In genomic region chr11:11856959-11857358, GRCm38 (mm10) we compare ENCODE assay signal across 17 mouse cellular contexts. TPM values are rescaled to one million over a fixed set of nuclear protein-coding genes. Genes with fewer than 3 reads are reported as not detected.
DNase-seq lines count a peak whose midpoint lies in the region; ATAC-seq and TF ChIP-seq lines count a peak whose summit lies in the region.
"Had no signal": no experiment of that assay in that cellular context is flagged by ENCODE, and none has a peak within 500 bp of the region (broad histone marks: within the 10 kb centered on the region; RNA-seq: fewer than 3 reads in every experiment).

No protein-coding gene starts in this region.

- TF ChIP-seq EP300 in stomach, postnatal 0 days (optimal IDR thresholded peaks at IDR 0.05), result no peak

- H3K9ac ChIP-seq in heart, embryonic 15.5 days, result no peak overlapping the region
- no peak overlapping the region for H3K9ac ChIP-seq in stomach, embryonic 14.5 days (replicated peaks; ENCODE audit: low read depth, low read length)
- H3K9ac ChIP-seq in stomach, postnatal 0 days (ENCODE audit: low read length), result no peak overlapping the region
- H3K9ac ChIP-seq in neural tube, embryonic 15.5 days (replicated peaks), result no peak overlapping the region
- H3K9ac ChIP-seq: intestine, embryonic 15.5 days; limb, embryonic 15.5 days; midbrain, embryonic 12.5 days had no signal

- H3K9me3 ChIP-seq in heart, embryonic 15.5 days (replicated peaks), result no peaks in the 10 kb centered on the region
- H3K9me3 ChIP-seq in stomach, embryonic 14.5 days (ENCODE audit: control insufficient read depth, low read depth, low read length), result no peaks in the 10 kb centered on the region
- no peaks in the 10 kb centered on the region for H3K9me3 ChIP-seq in stomach, postnatal 0 days (ENCODE audit: control insufficient read depth, low read length)
- H3K9me3 ChIP-seq in neural tube, embryonic 15.5 days (replicated peaks), result no peaks in the 10 kb centered on the region
- H3K9me3 ChIP-seq: intestine, embryonic 15.5 days; limb, embryonic 15.5 days had no signal

- 76% methylated on average over 3 of the region's 3 CpGs for WGBS in heart, embryonic 15.5 days
- 90% methylated on average over 3 of the region's 3 CpGs for WGBS in stomach, embryonic 14.5 days
- 93% methylated on average over 3 of the region's 3 CpGs for WGBS in stomach, postnatal 0 days
- WGBS in neural tube, embryonic 15.5 days, result 98% methylated on average over 3 of the region's 3 CpGs

- H3K36me3 ChIP-seq in heart, embryonic 15.5 days, result no peaks in the 10 kb centered on the region
- no peaks in the 10 kb centered on the region for H3K36me3 ChIP-seq in stomach, embryonic 14.5 days (ENCODE audit: control insufficient read depth, insufficient read depth, low read length)
- H3K36me3 ChIP-seq in stomach, postnatal 0 days (ENCODE audit: control insufficient read depth, insufficient read depth, low read length), result no peaks in the 10 kb centered on the region
- H3K36me3 ChIP-seq in neural tube, embryonic 15.5 days, result no peaks in the 10 kb centered on the region
- H3K36me3 ChIP-seq: intestine, embryonic 15.5 days; limb, embryonic 15.5 days had no signal

- ATAC-seq in heart, embryonic 15.5 days (replicated peaks; ENCODE audit: insufficient number of reproducible peaks, insufficient read depth, low FRiP score, low read depth), result no peak
- ATAC-seq in stomach, embryonic 14.5 days (ENCODE audit: insufficient number of reproducible peaks, insufficient read depth, low FRiP score, low read depth), result no peak
- ATAC-seq in stomach, postnatal 0 days (ENCODE audit: low FRiP score, low TSS enrichment), result no peak
- ATAC-seq in neural tube, embryonic 15.5 days (ENCODE audit: low FRiP score), result no peak
- ATAC-seq: intestine, embryonic 15.5 days had no signal

- no peak for TF ChIP-seq CTCF in stomach, postnatal 0 days (IDR thresholded peaks at IDR 0.05; ENCODE audit: low read depth)

- 0 out of 2 replicates have a peak overlapping the region, but pooled peaks have one; percentile 26 for H3K27ac ChIP-seq in heart, embryonic 15.5 days
- H3K27ac ChIP-seq in stomach, embryonic 14.5 days (ENCODE audit: low read length), result peak overlapping the region; percentile 52; the same call in 1 of the 2 replicates
- no peak overlapping the region for H3K27ac ChIP-seq in stomach, postnatal 0 days (replicated peaks)
- H3K27ac ChIP-seq in neural tube, embryonic 15.5 days (replicated peaks), result no peak overlapping the region
- H3K27ac ChIP-seq: macrophage had no signal

- no peak for DNase-seq in heart, postnatal 14 days
- no peak for DNase-seq in stomach, postnatal 0 days (ENCODE audit: low spot score)
- peak; percentile 18 for DNase-seq in forelimb bud, embryonic 11.5 days (ENCODE audit: low read depth, low spot score)
- no peak for DNase-seq in cerebellum, adult 18-20 months
- no peak for DNase-seq in yolk sac, embryonic 10.5 days (ENCODE audit: low spot score)
- DNase-seq: adrenal gland, postnatal 14 days; cerebellum, adult 8-10 months; gastrocnemius, postnatal 25 days; heart, postnatal 10 days; right cerebral cortex, adult 18-20 months had no signal

- H3K4me1 ChIP-seq in heart, embryonic 15.5 days (replicated peaks), result peaks cover 10% of the 10 kb centered on the region
- peaks cover 23% of the 10 kb centered on the region for H3K4me1 ChIP-seq in stomach, embryonic 14.5 days (ENCODE audit: control insufficient read depth, insufficient read depth, low read length)
- H3K4me1 ChIP-seq in stomach, postnatal 0 days (replicated peaks; ENCODE audit: control insufficient read depth, insufficient read depth), result no peaks in the 10 kb centered on the region
- peaks cover 16% of the 10 kb centered on the region for H3K4me1 ChIP-seq in neural tube, embryonic 15.5 days

- no peak overlapping the region for H3K4me3 ChIP-seq in heart, embryonic 15.5 days
- H3K4me3 ChIP-seq in stomach, embryonic 14.5 days (ENCODE audit: low read depth, low read length), result no peak overlapping the region
- H3K4me3 ChIP-seq in stomach, postnatal 0 days (ENCODE audit: low read depth, low read length), result no peak overlapping the region
- H3K4me3 ChIP-seq in neural tube, embryonic 15.5 days (replicated peaks), result no peak overlapping the region
- H3K4me3 ChIP-seq: intestine, embryonic 15.5 days; limb, embryonic 15.5 days; midbrain, embryonic 12.5 days had no signal

- intact Hi-C loops in heart, postnatal 14 days (cut with DNase I), result no loop called here

- H3K27me3 ChIP-seq in heart, embryonic 15.5 days, result no peaks in the 10 kb centered on the region
- H3K27me3 ChIP-seq in stomach, embryonic 14.5 days (ENCODE audit: control insufficient read depth, insufficient read depth, low read length), result no peaks in the 10 kb centered on the region
- no peaks in the 10 kb centered on the region for H3K27me3 ChIP-seq in stomach, postnatal 0 days (ENCODE audit: control insufficient read depth, insufficient read depth, low read length)
- H3K27me3 ChIP-seq in neural tube, embryonic 15.5 days (replicated peaks), result no peaks in the 10 kb centered on the region
- H3K27me3 ChIP-seq: intestine, embryonic 15.5 days; limb, embryonic 15.5 days; midbrain, embryonic 12.5 days had no signal

- H3K4me2 ChIP-seq in heart, embryonic 15.5 days, result no peak overlapping the region
- H3K4me2 ChIP-seq in stomach, embryonic 14.5 days (replicated peaks; ENCODE audit: low read depth, low read length), result no peak overlapping the region
- no peak overlapping the region for H3K4me2 ChIP-seq in stomach, postnatal 0 days (replicated peaks; ENCODE audit: low read depth)
- no peak overlapping the region for H3K4me2 ChIP-seq in neural tube, embryonic 15.5 days
- H3K4me2 ChIP-seq: intestine, embryonic 15.5 days; limb, embryonic 15.5 days; midbrain, embryonic 12.5 days had no signal

RNA-seq across cellular contexts. Expression of gene Ddc, which starts 41.0 kb away (rescaled TPM):
- 92.1 and 115 TPM in 2 replicates for polyA plus RNA-seq in heart, embryonic 15.5 days (2015; fragmentation: Nextera tagmentation; extraction: Ambion mirVana)
- 1 to 10 TPM; 3.1 to 5.8 TPM for total RNA-seq in heart, postnatal 14 days (2021)
- 36.7 and 47.2 TPM in 2 replicates for polyA plus RNA-seq in stomach, embryonic 14.5 days (2014; fragmentation: Nextera tagmentation; extraction: Ambion mirVana)
- 24.0 and 24.1 TPM in 2 replicates for polyA plus RNA-seq in stomach, postnatal 0 days (2015; fragmentation: Nextera tagmentation; extraction: Ambion mirVana)
- 4.7 and 5.5 TPM in 2 replicates for polyA plus RNA-seq in neural tube, embryonic 15.5 days (2015; fragmentation: Nextera tagmentation; extraction: Ambion mirVana)
- polyA plus RNA-seq: macrophage had no signal

RNA-seq across cellular contexts. Expression of gene Fignl1, which starts 48.2 kb away (rescaled TPM):
- polyA plus RNA-seq in heart, embryonic 15.5 days (2015; fragmentation: Nextera tagmentation; extraction: Ambion mirVana), result 42.5 and 45.8 TPM in 2 replicates
- total RNA-seq in heart, postnatal 14 days (2021), result 1 to 10 TPM; 1.0 to 2.3 TPM
- 52.6 and 56.5 TPM in 2 replicates for polyA plus RNA-seq in stomach, embryonic 14.5 days (2014; fragmentation: Nextera tagmentation; extraction: Ambion mirVana)
- 9.5 and 10.5 TPM in 2 replicates for polyA plus RNA-seq in stomach, postnatal 0 days (2015; fragmentation: Nextera tagmentation; extraction: Ambion mirVana)
- 8.7 and 19.6 TPM in 2 replicates for polyA plus RNA-seq in neural tube, embryonic 15.5 days (2015; fragmentation: Nextera tagmentation; extraction: Ambion mirVana)

Comparison
In these comparisons a context has a peak if more than half of its experiments do, and no peak if none do; other contexts are left out.
1. H3K27ac ChIP-seq: peak in heart, embryonic 15.5 days (single experiment) and stomach, embryonic 14.5 days (single experiment); none in stomach, postnatal 0 days (single experiment) and neural tube, embryonic 15.5 days (single experiment).